Mouse (Mus musculus) small intestine, adult 2 months (tissue): Measurements from ENCODE around the gene Gm3636. TPM values are rescaled to one million over a fixed set of nuclear protein-coding genes. Genes with fewer than 3 reads are reported as not detected.
"Not testable (repeated sequence)": the region's sequence is repeated elsewhere in the genome, so short reads cannot be mapped to it uniquely, and the experiment has no call there.

Experiments
- H3K27ac ChIP-seq: fragments of 200-500 bp; 2 replicates; pipeline ENCODE4 v1.5.1; 2012; ENCODE audit warnings: low read depth, low read length, control low read depth, inconsistent platforms; ENCODE audit not compliant: insufficient read depth
- H3K27me3 ChIP-seq: fragments of 200-500 bp; 2 replicates; pipeline ENCODE4 v1.6.1; 2012; ENCODE audit warnings: mild to moderate bottlenecking, moderate library complexity, low read length, inconsistent platforms; ENCODE audit not compliant: control insufficient read depth, insufficient read depth
- H3K36me3 ChIP-seq: fragments of 200-500 bp; 2 replicates; pipeline ENCODE4 v1.6.1; 2012; ENCODE audit warnings: mild to moderate bottlenecking, low read length, control low read depth, inconsistent platforms; ENCODE audit not compliant: control insufficient read depth, insufficient read depth
- H3K4me1 ChIP-seq: fragments of 200-500 bp; 2 replicates; pipeline ENCODE4 v1.6.1; 2012; ENCODE audit warnings: low read length, inconsistent platforms, mixed read lengths; ENCODE audit not compliant: control insufficient read depth, insufficient read depth, insufficient read length
- H3K4me3 ChIP-seq: fragments of 200-500 bp; 2 replicates; pipeline ENCODE4 v1.5.1; 2012; ENCODE audit warnings: low read depth, mild to moderate bottlenecking, control low read depth, inconsistent platforms, low read length, moderate library complexity
- WGBS: fragments of 180-500 bp; shearing (Covaris S2); methylation state at CpG from one replicate; pipeline ENCODE4 v1.1.7; 2018; 5-methylcytosine and 5-hydroxymethylcytosine counted together
- polyA plus RNA-seq: library from polyadenylated mRNA; depleted of rRNA; stranded (reverse); fragments of >200 nt; gene quantifications from 2 replicates; pipeline ENCODE4 v1.2.3, GENCODE M21; 2012; rRNA removed

Gene Gm3636
- polyA plus RNA-seq, result not detected in 2 replicates

GRCm38 (mm10) chr14:6742232-6742631 is at the start of gene Gm3636:
TSS of gene Gm3636 (minus strand) at chr14:6742332.
- H3K36me3 ChIP-seq, H3K4me3 ChIP-seq, H3K4me1 ChIP-seq, H3K27me3 ChIP-seq, H3K27ac ChIP-seq: not testable (repeated sequence)
- WGBS, result no CpG with 5 or more reads among the region's 2 CpGs

- not testable (repeated sequence) for H3K4me1 ChIP-seq, H3K27ac ChIP-seq, H3K36me3 ChIP-seq, H3K27me3 ChIP-seq, H3K4me3 ChIP-seq
- WGBS, result 80% methylated on average over 1 of the region's 1 CpGs
These were observed 32.2 kb upstream of the Gm3636 start, which contains the start of gene Gm8362 for GRCm38 (mm10) chr14:6774311-6774710. TSS of gene Gm8362 (minus strand) at chr14:6774411.

- not testable (repeated sequence) for H3K27me3 ChIP-seq, H3K27ac ChIP-seq, H3K36me3 ChIP-seq, H3K4me1 ChIP-seq
- H3K4me3 ChIP-seq, result peak overlapping the region; percentile 39
- WGBS, result 1% methylated on average over 6 of the region's 13 CpGs
These were observed 15.1 kb upstream of the Gm3636 start for GRCm38 (mm10) chr14:6757231-6757536.

GRCm38 (mm10) chr14:6756384-6757230 is 14.5 kb upstream of the Gm3636 start:
- under 1% methylated on average over 34 of the region's 67 CpGs for WGBS
- H3K27ac ChIP-seq, H3K4me1 ChIP-seq, H3K27me3 ChIP-seq, H3K36me3 ChIP-seq: not testable (repeated sequence)
- H3K4me3 ChIP-seq, result peak overlapping the region; percentile 52

GRCm38 (mm10) chr14:6720151-6720550 is 22.0 kb downstream of the Gm3636 start, which contains the start of gene Gm8050:
TSS of gene Gm8050 (minus strand) at chr14:6720251.
- H3K36me3 ChIP-seq, H3K4me3 ChIP-seq, H3K27me3 ChIP-seq, H3K4me1 ChIP-seq, H3K27ac ChIP-seq: not testable (repeated sequence)
- WGBS, result 100% methylated on average over 1 of the region's 2 CpGs

Other genes with a start within 250 kb of the Gm3636 start
- not detected in 2 replicates for gene Gm8356, start 205.0 kb downstream of the Gm3636 start, polyA plus RNA-seq
- not detected in 2 replicates for gene Gm3629, start 151.7 kb downstream of the Gm3636 start, polyA plus RNA-seq
- not detected in 2 replicates for gene Gm3460, start 119.9 kb downstream of the Gm3636 start, polyA plus RNA-seq
- gene Gm10251, start 58.2 kb downstream of the Gm3636 start, polyA plus RNA-seq, result not detected in 2 replicates
- gene Gm8050, start 22.1 kb downstream of the Gm3636 start, polyA plus RNA-seq, result not detected in 2 replicates
- gene Gm8362, start 32.1 kb upstream of the Gm3636 start, polyA plus RNA-seq, result not detected in 2 replicates
- gene Gm3642, start 98.0 kb upstream of the Gm3636 start, polyA plus RNA-seq, result not detected in 2 replicates
- gene Gm3667, start 147.6 kb upstream of the Gm3636 start, polyA plus RNA-seq, result not detected in 2 replicates
- not detected in 2 replicates for gene Gm6356, start 231.5 kb upstream of the Gm3636 start, polyA plus RNA-seq